Mouse (Mus musculus) spleen, adult 2 months (tissue): ENCODE data around the gene Npr2. TPM values are rescaled to one million over a fixed set of nuclear protein-coding genes. Genes with fewer than 3 reads are reported as not detected.
"Not testable (repeated sequence)": the region's sequence is repeated elsewhere in the genome, so short reads cannot be mapped to it uniquely, and the experiment has no call there.

Source experiments
- DNase-seq, 2 experiments: peaks; one replicate each; pipeline versions ENCODE4 v3.0.0 to v3.0.0-alpha.2; 2012 to 2021; ENCODE audit warnings: low spot score in 2 of 2, low read depth in 1 of 2
- H3K27ac ChIP-seq: fragments of 200-500 bp; 2 replicates; pipeline ENCODE4 v1.5.1; 2012; ENCODE audit warnings: low read length, inconsistent platforms; ENCODE audit not compliant: insufficient read depth
- H3K27me3 ChIP-seq: fragments of 200-500 bp; 2 replicates; pipeline ENCODE4 v1.6.1; 2012; ENCODE audit warnings: mild to moderate bottlenecking, moderate library complexity, low read length, inconsistent platforms; ENCODE audit not compliant: control insufficient read depth, insufficient read depth
- H3K36me3 ChIP-seq: fragments of 200-500 bp; 2 replicates; pipeline ENCODE4 v1.6.1; 2012; ENCODE audit warnings: mild to moderate bottlenecking, low read length, inconsistent platforms; ENCODE audit not compliant: control insufficient read depth, insufficient read depth
- H3K4me1 ChIP-seq: fragments of 200-500 bp; 2 replicates; pipeline ENCODE4 v1.6.1; 2011; ENCODE audit warnings: inconsistent platforms; ENCODE audit not compliant: control insufficient read depth, insufficient read depth, insufficient read length
- H3K4me3 ChIP-seq: fragments of 200-500 bp; 2 replicates; pipeline ENCODE4 v1.5.1; 2011; ENCODE audit warnings: mild to moderate bottlenecking, inconsistent platforms; ENCODE audit not compliant: insufficient read depth, insufficient read length; ENCODE audit errors: extremely low read depth
- CTCF ChIP-seq: fragments of 200-500 bp; IDR thresholded peaks from 2 replicates; pipeline ENCODE4 v1.5.1; 2011; ENCODE audit warnings: mild to moderate bottlenecking, inconsistent platforms; ENCODE audit not compliant: insufficient read depth, insufficient read length, insufficient replicate concordance; ENCODE audit errors: extremely low read depth
- POLR2A ChIP-seq: fragments of 200-500 bp; IDR thresholded peaks from 2 replicates; pipeline ENCODE4 v1.6.1; 2011; ENCODE audit warnings: low read depth, low read length, inconsistent platforms
- WGBS: fragments of 180-500 bp; shearing (Covaris S2); methylation state at CpG from one replicate; pipeline ENCODE4 v1.1.7; 2018; 5-methylcytosine and 5-hydroxymethylcytosine counted together
- polyA plus RNA-seq: library from polyadenylated mRNA; depleted of rRNA; stranded (reverse); fragments of >200 nt; gene quantifications from 2 replicates; pipeline ENCODE4 v1.2.3, GENCODE M21; 2012

Npr2 gene
- polyA plus RNA-seq, 1 experiment: 13.6 TPM

GRCm38 (mm10) chr4:43587681-43588080 lies 44.1 kb upstream of the Npr2 start:
- TF ChIP-seq POLR2A: no peak
- no peak for TF ChIP-seq CTCF
- no peak for DNase-seq
- no peaks in the 10 kb centered on the region for H3K27me3 ChIP-seq
- no peak overlapping the region for H3K4me3 ChIP-seq
- peaks cover 14% of the 10 kb centered on the region for H3K36me3 ChIP-seq
- H3K4me1 ChIP-seq: no peaks in the 10 kb centered on the region; the same call in 1 of the 2 replicates
- H3K27ac ChIP-seq: no peak overlapping the region
- 48% methylated on average over 7 of the region's 7 CpGs for WGBS

- Histone ChIP-seq H3K27me3 (no peaks in the 10 kb centered on the region), H3K4me1 (no peaks in the 10 kb centered on the region; the same call in 1 of the 2 replicates), H3K4me3 (no peak overlapping the region), H3K27ac (no peak overlapping the region), H3K36me3 (no peaks in the 10 kb centered on the region)
- DNase-seq: no peak
- 27% methylated on average over 5 of the region's 5 CpGs for WGBS
- TF ChIP-seq CTCF (no peak), POLR2A (no peak)
Measured at GRCm38 (mm10) chr4:43591543-43591942, 40.2 kb upstream of the Npr2 start.

- no peaks in the 10 kb centered on the region for H3K27me3 ChIP-seq
- H3K4me1 ChIP-seq: no peaks in the 10 kb centered on the region; the same call in 1 of the 2 replicates
- no peak overlapping the region for H3K4me3 ChIP-seq
- no peak for DNase-seq
- 74% methylated on average over 3 of the region's 3 CpGs for WGBS
- no peak overlapping the region for H3K27ac ChIP-seq
- H3K36me3 ChIP-seq: no peaks in the 10 kb centered on the region
- TF ChIP-seq POLR2A (no peak), CTCF (no peak)
Measured at GRCm38 (mm10) chr4:43591961-43592360, 39.8 kb upstream of the Npr2 start.

- WGBS: 28% methylated on average over 3 of the region's 3 CpGs
- no peaks in the 10 kb centered on the region; the same call in 1 of the 2 replicates for H3K4me1 ChIP-seq
Measured at GRCm38 (mm10) chr4:43593453-43593852, 38.3 kb upstream of the Npr2 start.

GRCm38 (mm10) chr4:43596597-43596996 lies 35.1 kb upstream of the Npr2 start:
- H3K4me1 ChIP-seq, DNase-seq, H3K27ac ChIP-seq, H3K27me3 ChIP-seq, H3K36me3 ChIP-seq, H3K4me3 ChIP-seq: not testable (repeated sequence)
- WGBS: 91% methylated on average over 2 of the region's 2 CpGs

More at GRCm38 (mm10) chr4:43593453-43593852, 38.3 kb upstream of the Npr2 start:
- no peak overlapping the region for H3K27ac ChIP-seq
- TF ChIP-seq POLR2A (no peak), CTCF (no peak)
- H3K36me3 ChIP-seq: no peaks in the 10 kb centered on the region
- no peaks in the 10 kb centered on the region for H3K27me3 ChIP-seq
- DNase-seq: no peak
- H3K4me3 ChIP-seq: no peak overlapping the region

- no peaks in the 10 kb centered on the region for H3K4me1 ChIP-seq
- no peak for TF ChIP-seq POLR2A
- H3K27ac ChIP-seq: no peak overlapping the region
- DNase-seq: no peak
- 68% methylated on average over 4 of the region's 4 CpGs for WGBS
- no peak overlapping the region for H3K4me3 ChIP-seq
- no peaks in the 10 kb centered on the region for H3K27me3 ChIP-seq
- no peaks in the 10 kb centered on the region for H3K36me3 ChIP-seq
Measured at GRCm38 (mm10) chr4:43598200-43598599, 33.5 kb upstream of the Npr2 start.

- WGBS: 78% methylated on average over 7 of the region's 7 CpGs
- no peak for DNase-seq
- H3K27ac ChIP-seq: no peak overlapping the region
Measured at GRCm38 (mm10) chr4:43598650-43599380, 32.9 kb upstream of the Npr2 start.

More at GRCm38 (mm10) chr4:43598650-43599380, 32.9 kb upstream of the Npr2 start:
- TF ChIP-seq CTCF (no peak), POLR2A (no peak)
- H3K4me3 ChIP-seq: no peak overlapping the region
- H3K27me3 ChIP-seq: no peaks in the 10 kb centered on the region
- H3K4me1 ChIP-seq: no peaks in the 10 kb centered on the region
- no peaks in the 10 kb centered on the region for H3K36me3 ChIP-seq
